Mouse (Mus musculus) hindbrain, embryonic 11.5 days (tissue): ENCODE data around the gene Zcchc17. TPM values are rescaled to one million over a fixed set of nuclear protein-coding genes. Genes with fewer than 3 reads are reported as not detected.

ENCODE experiments used
- ATAC-seq: fragments of 200-750 bp; cut with Nextera tagmentation; 2 replicates; pipeline ENCODE4 v1.8.0; 2017; ENCODE audit warnings: mild to moderate bottlenecking, moderate TSS enrichment, moderate library complexity; ENCODE audit not compliant: low FRiP score
- DNase-seq: peaks from one replicate; pipeline ENCODE4 v3.0.0-alpha.2; 2015; ENCODE audit warnings: low spot score
- H3K27ac ChIP-seq: fragments of 300-500 bp; sonication (generic); 2 replicates; pipeline ENCODE4 v1.5.1; 2014; ENCODE audit warnings: mild to moderate bottlenecking, low read depth, low read length
- H3K27me3 ChIP-seq: fragments of 300-500 bp; sonication (generic); 2 replicates; pipeline ENCODE4 v1.6.1; 2014; ENCODE audit warnings: mild to moderate bottlenecking, low read length, moderate library complexity, mixed read lengths; ENCODE audit not compliant: control insufficient read depth, insufficient read depth
- H3K36me3 ChIP-seq: fragments of 300-500 bp; sonication (generic); 2 replicates; pipeline ENCODE4 v1.6.1; 2014; ENCODE audit warnings: mild to moderate bottlenecking, low read length, moderate library complexity, mixed read lengths; ENCODE audit not compliant: control insufficient read depth, insufficient read depth
- H3K4me1 ChIP-seq: fragments of 300-500 bp; sonication (generic); replicated peaks from 2 replicates; pipeline ENCODE4 v1.6.1; 2014; ENCODE audit warnings: low read length, mixed read lengths; ENCODE audit not compliant: control insufficient read depth, insufficient read depth
- H3K4me2 ChIP-seq: fragments of 300-500 bp; sonication (generic); replicated peaks from 2 replicates; pipeline ENCODE4 v1.6.1; 2014; ENCODE audit warnings: mild to moderate bottlenecking, low read depth, low read length
- H3K4me3 ChIP-seq: fragments of 300-500 bp; sonication (generic); 2 replicates; pipeline ENCODE4 v1.5.1; 2014; ENCODE audit warnings: low read depth, low read length
- H3K9ac ChIP-seq: fragments of 300-500 bp; sonication (generic); 2 replicates; pipeline ENCODE4 v1.6.1; 2014; ENCODE audit warnings: low read depth, low read length
- H3K9me3 ChIP-seq: fragments of 300-500 bp; sonication (generic); 2 replicates; pipeline ENCODE4 v1.6.1; 2016; ENCODE audit warnings: low read length; ENCODE audit not compliant: control insufficient read depth
- WGBS: fragments of 180-500 bp; shearing (Covaris S2); extraction: QIAGEN DNeasy Blood & Tissue Kit; methylation state at CpG from one replicate; pipeline ENCODE4 v1.1.7; 2014; 5-methylcytosine and 5-hydroxymethylcytosine counted together
- polyA plus RNA-seq: library from polyadenylated mRNA; unstranded; fragments of >200 nt; fragmentation: Nextera tagmentation; extraction: Ambion mirVana; gene quantifications from 2 replicates; pipeline ENCODE4 v1.2.1, GENCODE M21; 2014

The Zcchc17 gene
- polyA plus RNA-seq, 1 experiment from 2014 or later: 85.1 TPM

DNA sequence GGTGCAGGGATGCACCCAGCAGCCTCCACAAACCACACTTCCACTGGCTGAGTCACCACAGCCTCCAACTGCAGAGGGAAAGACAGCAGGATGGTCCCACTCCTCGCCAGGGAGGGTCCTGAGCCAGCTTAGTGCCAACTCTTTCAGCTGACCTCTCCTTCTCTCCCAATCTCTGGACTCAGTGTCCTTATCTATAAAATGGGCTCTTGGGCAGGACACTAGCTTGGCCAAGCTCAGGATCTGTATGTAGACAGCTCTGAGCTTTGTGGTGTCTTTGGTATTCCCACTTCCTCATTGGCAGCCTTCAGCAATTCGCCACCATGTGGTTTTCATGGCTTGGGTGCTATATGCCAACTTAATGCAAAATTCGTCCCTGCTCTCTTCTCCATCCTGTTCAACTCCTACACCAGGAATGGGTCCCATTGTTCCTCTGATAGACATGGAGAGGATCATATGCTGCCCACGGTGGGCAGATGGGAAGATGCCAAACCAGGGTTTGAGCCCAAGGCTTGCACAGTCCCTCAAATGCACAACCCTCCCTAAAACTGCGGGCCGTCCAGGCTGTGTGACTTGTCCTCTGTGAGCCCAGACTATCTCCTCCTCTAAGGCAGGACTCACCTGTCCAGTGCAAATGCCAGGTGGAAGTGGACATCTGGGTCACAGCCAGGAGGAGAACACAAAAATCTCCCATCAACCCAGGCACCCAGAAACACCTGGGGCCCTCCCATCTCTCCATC lies 89.0 kb downstream of the Zcchc17 start:
- Histone ChIP-seq H3K36me3 (no peaks in the 10 kb centered on the region), H3K4me3 (no peak overlapping the region), H3K27me3 (no peaks in the 10 kb centered on the region), H3K4me2 (no peak overlapping the region), H3K9me3 (no peaks in the 10 kb centered on the region), H3K9ac (no peak overlapping the region), H3K4me1 (peaks cover 3% of the 10 kb centered on the region; the same call in 1 of the 2 replicates), H3K27ac (no peak overlapping the region)
- DNase-seq (no peak), ATAC-seq (no peak)
- 84% methylated on average over 6 of the region's 6 CpGs for WGBS

DNA sequence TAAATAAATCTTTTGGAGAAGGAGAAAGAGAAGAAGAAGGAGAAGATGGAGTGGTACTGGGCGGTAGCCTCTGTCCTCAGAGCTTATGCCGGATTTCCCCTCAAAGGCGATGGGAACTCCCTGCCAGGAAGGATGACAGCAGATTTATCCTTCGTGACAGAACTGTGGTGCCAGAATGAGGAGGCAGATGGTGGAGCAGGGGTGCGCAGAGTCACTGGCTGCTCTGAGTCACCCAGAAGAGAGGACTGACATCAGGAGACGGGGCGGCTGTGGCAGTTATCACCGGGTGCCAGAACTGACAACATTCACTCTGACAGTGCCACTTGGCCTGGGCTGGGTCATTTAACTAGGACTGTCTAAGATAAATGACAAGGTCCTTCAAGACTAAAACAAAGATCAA lies 89.7 kb downstream of the Zcchc17 start:
- H3K4me3 ChIP-seq: no peak overlapping the region
- ATAC-seq (no peak), DNase-seq (no peak)
- H3K4me2 ChIP-seq: no peak overlapping the region
- H3K4me1 ChIP-seq: peaks cover 3% of the 10 kb centered on the region; the same call in 1 of the 2 replicates
- no peak overlapping the region for H3K27ac ChIP-seq
- no peaks in the 10 kb centered on the region for H3K36me3 ChIP-seq
- H3K27me3 ChIP-seq: no peaks in the 10 kb centered on the region
- no peaks in the 10 kb centered on the region for H3K9me3 ChIP-seq
- H3K9ac ChIP-seq: no peak overlapping the region
- 88% methylated on average over 8 of the region's 8 CpGs for WGBS

GRCm38 (mm10) chr4:130268736-130269135 lies 91.0 kb downstream of the Zcchc17 start:
- no peak overlapping the region for H3K9ac ChIP-seq
- H3K9me3 ChIP-seq: no peaks in the 10 kb centered on the region
- H3K27me3 ChIP-seq: no peaks in the 10 kb centered on the region
- H3K36me3 ChIP-seq: no peaks in the 10 kb centered on the region
- ATAC-seq: no peak
- H3K4me1 ChIP-seq: peaks cover 4% of the 10 kb centered on the region
- no peak overlapping the region for H3K4me2 ChIP-seq
- no peak overlapping the region for H3K4me3 ChIP-seq
- DNase-seq: no peak
- H3K27ac ChIP-seq: no peak overlapping the region
- WGBS: 88% methylated on average over 10 of the region's 10 CpGs

DNA sequence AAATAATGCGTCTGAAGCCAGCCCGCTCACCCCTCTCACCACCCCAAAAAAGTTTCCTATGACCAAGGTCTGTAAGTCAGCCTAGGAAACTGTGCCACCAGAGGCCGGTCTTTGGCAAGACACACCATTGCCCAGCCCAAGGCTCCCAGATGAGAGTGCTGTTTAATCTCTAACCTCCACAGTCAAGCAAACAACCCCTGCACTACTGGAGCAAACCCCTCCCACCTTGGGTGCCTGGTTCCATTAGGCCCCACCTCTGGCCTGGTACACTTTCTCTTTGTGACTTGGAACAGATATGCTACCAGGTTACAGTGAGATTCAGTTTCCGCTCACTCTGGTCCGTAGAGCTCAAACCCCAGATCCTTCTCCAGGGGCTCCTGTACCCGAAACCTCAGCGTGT lies 92.7 kb downstream of the Zcchc17 start:
- DNase-seq: no peak
- Histone ChIP-seq H3K4me1 (peaks cover 4% of the 10 kb centered on the region; the same call in 1 of the 2 replicates), H3K4me3 (no peak overlapping the region), H3K27me3 (no peaks in the 10 kb centered on the region), H3K9ac (no peak overlapping the region), H3K9me3 (no peaks in the 10 kb centered on the region), H3K36me3 (0 out of 2 replicates have a peak, but pooled peaks cover 3% of the 10 kb centered on the region), H3K27ac (no peak overlapping the region), H3K4me2 (no peak overlapping the region)
- ATAC-seq: no peak
- whole genome bisulfite sequencing: 82% methylated on average over 7 of the region's 7 CpGs

DNA sequence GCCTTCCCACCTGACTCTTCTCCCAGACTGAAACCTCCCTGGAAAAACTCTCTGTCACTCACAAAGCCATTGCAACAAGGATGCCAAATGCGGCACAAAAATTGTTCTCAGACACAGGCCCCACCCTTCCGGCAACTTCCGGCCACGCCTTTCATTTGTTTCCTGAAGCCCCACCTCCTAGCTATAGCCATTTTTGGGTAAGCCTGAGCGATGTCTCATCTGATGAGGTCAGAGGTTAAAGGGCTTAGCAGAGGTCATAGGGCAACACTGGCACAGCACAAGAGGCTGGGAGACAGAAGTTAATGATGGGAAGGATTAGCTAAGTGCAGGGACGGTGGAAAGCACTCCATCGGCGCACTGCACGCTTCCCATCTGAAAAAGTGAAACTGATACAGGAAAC lies 93.1 kb downstream of the Zcchc17 start:
- no peak for DNase-seq
- no peak overlapping the region for H3K27ac ChIP-seq
- 68% methylated on average over 9 of the region's 9 CpGs for WGBS

More for the DNA sequence above, 93.1 kb downstream of the Zcchc17 start:
- Histone ChIP-seq H3K4me3 (no peak overlapping the region), H3K4me1 (peaks cover 4% of the 10 kb centered on the region; the same call in 1 of the 2 replicates), H3K9ac (no peak overlapping the region), H3K27me3 (no peaks in the 10 kb centered on the region), H3K36me3 (0 out of 2 replicates have a peak, but pooled peaks cover 5% of the 10 kb centered on the region), H3K4me2 (no peak overlapping the region), H3K9me3 (no peaks in the 10 kb centered on the region)
- ATAC-seq: no peak

Other genes starting within 250 kb of the Zcchc17 start
- 0.46 and 0.59 TPM in 2 replicates for gene Hcrtr1, start 220.6 kb downstream of the Zcchc17 start, polyA plus RNA-seq
- gene Tinagl1, start 184.8 kb downstream of the Zcchc17 start, polyA plus RNA-seq: 8.2 and 10.0 TPM in 2 replicates
- gene Gm853, start 137.5 kb downstream of the Zcchc17 start, polyA plus RNA-seq: 0.45 and 1.2 TPM in 2 replicates
- gene Serinc2, start 80.7 kb downstream of the Zcchc17 start, polyA plus RNA-seq: 57.9 and 58.8 TPM in 2 replicates
- 27.7 and 29.4 TPM in 2 replicates for gene Fabp3, start 51.3 kb downstream of the Zcchc17 start, polyA plus RNA-seq
- gene Gm10570, start 51.3 kb downstream of the Zcchc17 start, polyA plus RNA-seq: not detected in 2 replicates
- gene Snrnp40, start 189 bp upstream of the Zcchc17 start, polyA plus RNA-seq: 190 and 204 TPM in 2 replicates
- gene Nkain1, start 214.2 kb upstream of the Zcchc17 start, polyA plus RNA-seq: 21.6 and 27.4 TPM in 2 replicates